Mouse (Mus musculus): ENCODE results near the gene Lpar2. TPM values are rescaled to one million over a fixed set of nuclear protein-coding genes. Genes with fewer than 3 reads are reported as not detected.

The Lpar2 gene
- polyA plus RNA-seq, 1 experiment from 2014 or later, result 0.73 TPM

- Histone ChIP-seq H3K27ac (ENCODE audit: low read length) (no peak overlapping the region), H3K9me3 (ENCODE audit: control insufficient read depth, low read length) (no peaks in the 10 kb centered on the region), H3K36me3 (ENCODE audit: control insufficient read depth, insufficient read depth) (no peaks in the 10 kb centered on the region), H3K27me3 (replicated peaks; ENCODE audit: control insufficient read depth, insufficient read depth, low read length) (no peaks in the 10 kb centered on the region), H3K4me1 (replicated peaks; ENCODE audit: control insufficient read depth, insufficient read depth, low read length) (no peaks in the 10 kb centered on the region), H3K4me2 (ENCODE audit: low read length) (no peak overlapping the region), H3K4me3 (replicated peaks; ENCODE audit: low read length) (no peak overlapping the region), H3K9ac (replicated peaks; ENCODE audit: low read depth, low read length) (no peak overlapping the region)
- no peak for ATAC-seq
- 46% methylated on average over 3 of the region's 3 CpGs for WGBS
These were observed 27.7 kb downstream of the Lpar2 start for GRCm38 (mm10) chr8:69849899-69850298.

- H3K4me3 ChIP-seq (replicated peaks; ENCODE audit: low read length), result no peak overlapping the region
- no peaks in the 10 kb centered on the region for H3K4me1 ChIP-seq (replicated peaks; ENCODE audit: control insufficient read depth, insufficient read depth, low read length)
- ATAC-seq, result no peak
- H3K27ac ChIP-seq (ENCODE audit: low read length), result no peak overlapping the region
- no peaks in the 10 kb centered on the region for H3K9me3 ChIP-seq (ENCODE audit: control insufficient read depth, low read length)
- no peaks in the 10 kb centered on the region for H3K27me3 ChIP-seq (replicated peaks; ENCODE audit: control insufficient read depth, insufficient read depth, low read length)
- H3K9ac ChIP-seq (replicated peaks; ENCODE audit: low read depth, low read length), result no peak overlapping the region
- H3K36me3 ChIP-seq (ENCODE audit: control insufficient read depth, insufficient read depth), result no peaks in the 10 kb centered on the region
- no peak overlapping the region for H3K4me2 ChIP-seq (ENCODE audit: low read length)
- 85% methylated on average over 7 of the region's 7 CpGs for WGBS
These were observed 28.8 kb downstream of the Lpar2 start for GRCm38 (mm10) chr8:69850926-69851506.

- Histone ChIP-seq H3K27me3 (replicated peaks; ENCODE audit: control insufficient read depth, insufficient read depth, low read length) (no peaks in the 10 kb centered on the region), H3K9ac (replicated peaks; ENCODE audit: low read depth, low read length) (no peak overlapping the region), H3K27ac (ENCODE audit: low read length) (no peak overlapping the region), H3K4me1 (replicated peaks; ENCODE audit: control insufficient read depth, insufficient read depth, low read length) (no peaks in the 10 kb centered on the region), H3K9me3 (ENCODE audit: control insufficient read depth, low read length) (no peaks in the 10 kb centered on the region), H3K36me3 (ENCODE audit: control insufficient read depth, insufficient read depth) (no peaks in the 10 kb centered on the region), H3K4me2 (ENCODE audit: low read length) (no peak overlapping the region), H3K4me3 (replicated peaks; ENCODE audit: low read length) (no peak overlapping the region)
- ATAC-seq, result no peak
- WGBS, result 96% methylated on average over 10 of the region's 10 CpGs
These were observed 31.6 kb downstream of the Lpar2 start for GRCm38 (mm10) chr8:69853869-69854268.

- ATAC-seq, result no peak
- Histone ChIP-seq H3K9me3 (ENCODE audit: control insufficient read depth, low read length) (no peaks in the 10 kb centered on the region), H3K4me1 (replicated peaks; ENCODE audit: control insufficient read depth, insufficient read depth, low read length) (no peaks in the 10 kb centered on the region), H3K27me3 (replicated peaks; ENCODE audit: control insufficient read depth, insufficient read depth, low read length) (no peaks in the 10 kb centered on the region), H3K9ac (replicated peaks; ENCODE audit: low read depth, low read length) (no peak overlapping the region), H3K4me3 (replicated peaks; ENCODE audit: low read length) (no peak overlapping the region), H3K36me3 (ENCODE audit: control insufficient read depth, insufficient read depth) (peaks cover 2% of the 10 kb centered on the region; the same call in 1 of the 2 replicates), H3K27ac (ENCODE audit: low read length) (no peak overlapping the region), H3K4me2 (ENCODE audit: low read length) (no peak overlapping the region)
- WGBS, result 59% methylated on average over 4 of the region's 4 CpGs
These were observed 38.6 kb downstream of the Lpar2 start for GRCm38 (mm10) chr8:69860807-69861206.

GRCm38 (mm10) chr8:69861251-69861650, 39.0 kb downstream of the Lpar2 start:
- no peak overlapping the region for H3K27ac ChIP-seq (ENCODE audit: low read length)
- no peak overlapping the region for H3K9ac ChIP-seq (replicated peaks; ENCODE audit: low read depth, low read length)
- H3K4me2 ChIP-seq (ENCODE audit: low read length), result no peak overlapping the region
- H3K36me3 ChIP-seq (ENCODE audit: control insufficient read depth, insufficient read depth), result peaks cover 2% of the 10 kb centered on the region; the same call in 1 of the 2 replicates
- WGBS, result 70% methylated on average over 2 of the region's 2 CpGs
- no peaks in the 10 kb centered on the region for H3K9me3 ChIP-seq (ENCODE audit: control insufficient read depth, low read length)
- no peak for ATAC-seq
- H3K4me3 ChIP-seq (replicated peaks; ENCODE audit: low read length), result no peak overlapping the region
- H3K4me1 ChIP-seq (replicated peaks; ENCODE audit: control insufficient read depth, insufficient read depth, low read length), result no peaks in the 10 kb centered on the region
- H3K27me3 ChIP-seq (replicated peaks; ENCODE audit: control insufficient read depth, insufficient read depth, low read length), result no peaks in the 10 kb centered on the region

- Histone ChIP-seq H3K9ac (replicated peaks; ENCODE audit: low read depth, low read length) (no peak overlapping the region), H3K4me2 (ENCODE audit: low read length) (no peak overlapping the region), H3K27ac (ENCODE audit: low read length) (no peak overlapping the region), H3K4me1 (replicated peaks; ENCODE audit: control insufficient read depth, insufficient read depth, low read length) (no peaks in the 10 kb centered on the region), H3K4me3 (replicated peaks; ENCODE audit: low read length) (no peak overlapping the region), H3K27me3 (replicated peaks; ENCODE audit: control insufficient read depth, insufficient read depth, low read length) (no peaks in the 10 kb centered on the region), H3K36me3 (ENCODE audit: control insufficient read depth, insufficient read depth) (peaks cover 2% of the 10 kb centered on the region; the same call in 1 of the 2 replicates), H3K9me3 (ENCODE audit: control insufficient read depth, low read length) (no peaks in the 10 kb centered on the region)
- 87% methylated on average over 5 of the region's 5 CpGs for WGBS
- no peak for ATAC-seq
These were observed 41.3 kb downstream of the Lpar2 start for GRCm38 (mm10) chr8:69863387-69864020.

- no peak overlapping the region for H3K4me2 ChIP-seq (ENCODE audit: low read length)
- 83% methylated on average over 5 of the region's 5 CpGs for WGBS
- H3K9me3 ChIP-seq (ENCODE audit: control insufficient read depth, low read length), result no peaks in the 10 kb centered on the region
- no peak overlapping the region for H3K27ac ChIP-seq (ENCODE audit: low read length)
- no peak for ATAC-seq
- H3K4me1 ChIP-seq (replicated peaks; ENCODE audit: control insufficient read depth, insufficient read depth, low read length), result no peaks in the 10 kb centered on the region
- peaks cover under 1% of the 10 kb centered on the region; the same call in 1 of the 2 replicates for H3K36me3 ChIP-seq (ENCODE audit: control insufficient read depth, insufficient read depth)
- no peaks in the 10 kb centered on the region for H3K27me3 ChIP-seq (replicated peaks; ENCODE audit: control insufficient read depth, insufficient read depth, low read length)
- no peak overlapping the region for H3K4me3 ChIP-seq (replicated peaks; ENCODE audit: low read length)
- no peak overlapping the region for H3K9ac ChIP-seq (replicated peaks; ENCODE audit: low read depth, low read length)
These were observed 42.0 kb downstream of the Lpar2 start for GRCm38 (mm10) chr8:69864180-69864579.

GRCm38 (mm10) chr8:69867696-69868326, 45.6 kb downstream of the Lpar2 start:
- H3K4me1 ChIP-seq (replicated peaks; ENCODE audit: control insufficient read depth, insufficient read depth, low read length), result no peaks in the 10 kb centered on the region
- 88% methylated on average over 5 of the region's 5 CpGs for whole genome bisulfite sequencing

GRCm38 (mm10) chr8:69870003-69870765, 48.0 kb downstream of the Lpar2 start:
- Histone ChIP-seq H3K36me3 (ENCODE audit: control insufficient read depth, insufficient read depth) (no peaks in the 10 kb centered on the region; the same call in none of the 2 replicates), H3K4me1 (replicated peaks; ENCODE audit: control insufficient read depth, insufficient read depth, low read length) (no peaks in the 10 kb centered on the region), H3K9me3 (ENCODE audit: control insufficient read depth, low read length) (no peaks in the 10 kb centered on the region), H3K4me2 (ENCODE audit: low read length) (no peak overlapping the region), H3K9ac (replicated peaks; ENCODE audit: low read depth, low read length) (no peak overlapping the region), H3K27me3 (replicated peaks; ENCODE audit: control insufficient read depth, insufficient read depth, low read length) (no peaks in the 10 kb centered on the region), H3K27ac (ENCODE audit: low read length) (no peak overlapping the region), H3K4me3 (replicated peaks; ENCODE audit: low read length) (no peak overlapping the region)
- WGBS, result 87% methylated on average over 11 of the region's 11 CpGs
- no peak for ATAC-seq

More at GRCm38 (mm10) chr8:69867696-69868326, 45.6 kb downstream of the Lpar2 start:
- Histone ChIP-seq H3K36me3 (ENCODE audit: control insufficient read depth, insufficient read depth) (no peaks in the 10 kb centered on the region; the same call in none of the 2 replicates), H3K9ac (replicated peaks; ENCODE audit: low read depth, low read length) (no peak overlapping the region), H3K4me3 (replicated peaks; ENCODE audit: low read length) (no peak overlapping the region), H3K27me3 (replicated peaks; ENCODE audit: control insufficient read depth, insufficient read depth, low read length) (no peaks in the 10 kb centered on the region), H3K27ac (ENCODE audit: low read length) (no peak overlapping the region), H3K4me2 (ENCODE audit: low read length) (no peak overlapping the region), H3K9me3 (ENCODE audit: control insufficient read depth, low read length) (no peaks in the 10 kb centered on the region)
- no peak for ATAC-seq

All from forebrain, embryonic 16.5 days (tissue).